Mouse (Mus musculus) embryonic facial prominence, embryonic 13.5 days (tissue): ENCODE data around the gene Sema3a. TPM values are rescaled to one million over a fixed set of nuclear protein-coding genes. Genes with fewer than 3 reads are reported as not detected.

ENCODE experiments used
- ATAC-seq: fragments of 200-750 bp; cut with Nextera tagmentation; 2 replicates; pipeline ENCODE4 v1.8.0; 2017; ENCODE audit warnings: low read depth; ENCODE audit not compliant: insufficient number of reproducible peaks, insufficient read depth, low FRiP score, low TSS enrichment
- H3K27ac ChIP-seq: fragments of 300-500 bp; sonication (generic); 2 replicates; pipeline ENCODE4 v1.5.1; 2015; ENCODE audit warnings: moderate library complexity, mild to moderate bottlenecking, inconsistent platforms
- H3K27me3 ChIP-seq: fragments of 300-500 bp; sonication (generic); 2 replicates; pipeline ENCODE4 v1.6.1; 2015; ENCODE audit warnings: mild to moderate bottlenecking, inconsistent platforms
- H3K36me3 ChIP-seq: fragments of 300-500 bp; sonication (generic); 2 replicates; pipeline ENCODE4 v1.6.1; 2015; ENCODE audit warnings: mild to moderate bottlenecking, inconsistent platforms
- H3K4me1 ChIP-seq: fragments of 300-500 bp; sonication (generic); 2 replicates; pipeline ENCODE4 v1.6.1; 2015; ENCODE audit warnings: inconsistent platforms
- H3K4me2 ChIP-seq: fragments of 300-500 bp; sonication (generic); 2 replicates; pipeline ENCODE4 v1.6.1; 2015; ENCODE audit warnings: moderate library complexity, mild to moderate bottlenecking, inconsistent platforms
- H3K4me3 ChIP-seq: fragments of 300-500 bp; sonication (generic); 2 replicates; pipeline ENCODE4 v1.5.1; 2015; ENCODE audit warnings: mild to moderate bottlenecking, inconsistent platforms
- H3K9ac ChIP-seq: fragments of 300-500 bp; sonication (generic); 2 replicates; pipeline ENCODE4 v1.6.1; 2015; ENCODE audit warnings: mild to moderate bottlenecking, inconsistent platforms
- H3K9me3 ChIP-seq: fragments of 300-500 bp; sonication (generic); 2 replicates; pipeline ENCODE4 v1.6.1; 2016; ENCODE audit warnings: inconsistent platforms
- WGBS: fragments of 180-500 bp; shearing (Covaris S2); methylation state at CpG from one replicate; pipeline ENCODE4 v1.1.7; 2015; ENCODE audit warnings: mixed read lengths; 5-methylcytosine and 5-hydroxymethylcytosine counted together
- polyA plus RNA-seq: library from polyadenylated mRNA; unstranded; fragments of >200 nt; fragmentation: Nextera tagmentation; extraction: Ambion mirVana; gene quantifications from 2 replicates; pipeline ENCODE4 v1.2.1, GENCODE M21; 2015

Gene Sema3a
- polyA plus RNA-seq, result 61.9 and 62.4 TPM in 2 replicates

DNA sequence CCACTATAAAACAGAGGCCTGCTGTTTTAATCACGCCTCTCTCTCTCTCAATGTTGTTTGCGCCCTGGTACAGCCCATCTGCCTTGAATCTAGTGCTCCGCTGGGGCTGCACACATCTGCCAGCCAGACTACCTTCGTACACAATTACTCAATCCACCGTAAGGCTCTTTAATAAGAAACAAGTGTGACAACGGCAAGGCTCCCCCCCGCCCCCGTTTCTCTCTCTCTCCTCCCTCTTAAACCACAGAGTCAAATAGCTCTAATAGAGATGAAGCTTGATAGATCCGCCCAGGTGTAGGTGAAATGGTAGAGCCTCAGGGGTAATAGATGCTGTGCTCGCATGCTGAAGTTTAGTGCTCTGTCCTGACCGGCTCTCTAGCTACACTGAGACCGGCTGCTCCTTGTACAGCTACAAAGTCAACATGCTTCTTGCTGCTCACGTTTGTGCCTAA lies at the start of gene Sema3a:
Sema3a (plus strand) TSS at position 174 of the 452 bp plus-strand sequence.
- Histone ChIP-seq H3K4me1 (peaks cover 6% of the 10 kb centered on the region; the same call in 1 of the 2 replicates), H3K4me3 (peak within 1 kb of the TSS; percentile 44), H3K4me2 (peak within 1 kb of the TSS; percentile 60), H3K36me3 (no peaks in the 10 kb centered on the region), H3K27me3 (no peaks in the 10 kb centered on the region), H3K9me3 (no peaks in the 10 kb centered on the region), H3K9ac (peak within 1 kb of the TSS; percentile 62), H3K27ac (peak within 1 kb of the TSS; percentile 89)
- peak; percentile 84 for ATAC-seq
- 5% methylated on average over 13 of the region's 13 CpGs for WGBS

DNA sequence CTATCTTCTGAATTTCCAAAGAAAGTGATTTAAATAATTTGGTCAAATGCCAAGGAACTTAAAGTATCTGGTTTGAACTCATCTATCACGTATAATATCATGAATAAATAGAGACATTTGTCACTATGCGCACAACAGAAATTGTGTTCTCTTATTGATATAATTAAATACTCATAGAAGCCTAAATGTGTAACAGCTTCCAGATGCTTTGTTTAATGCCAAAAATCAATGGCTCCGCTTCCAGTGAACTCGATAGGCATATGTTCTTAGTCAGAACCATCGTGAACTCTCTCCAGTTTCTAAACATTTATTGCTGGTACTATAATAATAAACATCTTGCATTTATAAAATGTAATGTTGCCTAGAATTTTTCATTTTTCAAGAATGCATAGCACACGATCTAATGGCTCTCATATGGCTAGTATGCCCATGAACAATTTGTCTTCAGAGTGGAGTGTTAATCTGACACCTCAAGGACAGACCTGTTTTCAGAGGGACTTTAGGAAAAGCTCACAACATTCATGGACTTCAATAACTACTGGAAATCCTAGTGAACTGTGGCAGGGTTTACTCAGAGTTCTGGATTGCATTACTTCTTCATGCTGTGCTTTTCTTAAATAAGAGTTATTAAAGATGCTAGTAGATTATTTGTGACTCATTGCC lies 40.3 kb upstream of the Sema3a start:
- H3K27me3 ChIP-seq, result no peaks in the 10 kb centered on the region
- no peak for ATAC-seq
- H3K4me1 ChIP-seq, result no peaks in the 10 kb centered on the region
- H3K9ac ChIP-seq, result no peak overlapping the region
- no peak overlapping the region for H3K4me2 ChIP-seq
- H3K27ac ChIP-seq, result no peak overlapping the region
- no peaks in the 10 kb centered on the region for H3K36me3 ChIP-seq
- WGBS, result 28% methylated on average over 6 of the region's 6 CpGs
- no peak overlapping the region for H3K4me3 ChIP-seq
- H3K9me3 ChIP-seq, result no peaks in the 10 kb centered on the region

DNA sequence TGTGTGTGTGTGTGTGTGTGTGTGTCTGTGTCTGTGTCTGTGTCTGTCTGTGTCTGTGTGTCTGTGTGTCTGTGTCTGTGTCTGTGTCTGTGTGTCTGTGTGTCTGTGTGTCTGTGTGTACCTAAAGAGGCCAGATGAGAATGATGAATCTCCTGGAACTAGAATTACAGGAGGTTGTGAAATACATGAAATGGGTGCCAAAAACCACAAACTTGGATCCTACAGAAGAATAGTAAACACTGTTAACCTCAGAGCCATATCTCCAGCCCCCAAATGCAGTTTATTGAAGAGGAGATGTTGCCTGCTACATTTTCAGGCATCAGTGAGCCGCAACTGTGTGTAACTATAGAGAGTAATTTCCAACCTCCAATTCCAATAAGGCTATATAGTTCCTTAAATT lies 34.8 kb upstream of the Sema3a start:
- no peak overlapping the region for H3K4me2 ChIP-seq
- no peaks in the 10 kb centered on the region for H3K4me1 ChIP-seq
- ATAC-seq, result no peak
- WGBS, result 82% methylated on average over 1 of the region's 1 CpGs
- H3K27ac ChIP-seq, result no peak overlapping the region
- H3K9me3 ChIP-seq, result no peaks in the 10 kb centered on the region
- H3K27me3 ChIP-seq, result no peaks in the 10 kb centered on the region
- H3K4me3 ChIP-seq, result no peak overlapping the region
- no peaks in the 10 kb centered on the region for H3K36me3 ChIP-seq
- H3K9ac ChIP-seq, result no peak overlapping the region

DNA sequence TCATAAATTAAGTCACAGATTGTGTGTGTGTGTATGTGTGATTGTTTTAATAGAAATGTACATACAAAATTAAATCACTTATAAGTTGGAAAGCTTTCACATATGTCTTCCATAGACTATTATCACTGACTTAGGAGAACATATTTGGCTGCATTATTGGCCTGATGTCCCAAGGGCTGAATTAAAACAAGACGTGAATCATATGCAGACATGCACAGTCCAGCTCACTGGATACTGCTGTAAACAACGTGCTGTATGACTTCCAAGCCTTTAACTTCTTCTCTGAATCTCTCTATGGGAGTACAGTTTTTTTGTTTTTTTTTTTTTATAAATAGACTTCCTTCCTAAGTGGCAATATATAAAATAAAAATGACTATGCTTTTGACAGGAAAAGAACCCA lies 15.7 kb upstream of the Sema3a start:
- no peaks in the 10 kb centered on the region for H3K36me3 ChIP-seq
- 31% methylated on average over 2 of the region's 2 CpGs for WGBS
- no peak overlapping the region for H3K9ac ChIP-seq
- H3K4me1 ChIP-seq, result no peaks in the 10 kb centered on the region
- ATAC-seq, result no peak
- no peak overlapping the region for H3K27ac ChIP-seq
- H3K4me3 ChIP-seq, result no peak overlapping the region
- no peaks in the 10 kb centered on the region for H3K27me3 ChIP-seq
- H3K9me3 ChIP-seq, result no peaks in the 10 kb centered on the region
- no peak overlapping the region for H3K4me2 ChIP-seq

DNA sequence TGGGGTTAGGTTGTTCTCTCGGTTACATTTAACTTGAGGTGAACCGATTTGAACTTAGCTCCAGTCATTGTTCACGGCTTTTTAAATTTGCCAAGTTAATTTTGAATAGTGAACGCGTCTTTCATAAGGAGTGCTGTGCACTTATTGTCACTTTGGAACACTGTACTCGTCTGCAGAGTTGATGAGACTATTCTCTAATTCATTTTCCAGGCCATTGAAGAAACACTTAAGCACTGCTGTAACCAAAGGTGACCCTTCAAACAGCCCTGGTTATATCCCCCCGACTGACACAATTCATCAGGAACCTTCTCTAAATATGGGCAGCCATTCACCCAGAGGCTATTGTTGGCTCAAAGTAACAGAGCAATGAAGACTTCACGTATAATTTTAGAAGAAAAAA lies 8.0 kb upstream of the Sema3a start:
- H3K4me1 ChIP-seq, result peaks cover 4% of the 10 kb centered on the region; the same call in 1 of the 2 replicates
- 74% methylated on average over 8 of the region's 8 CpGs for WGBS
- no peak overlapping the region for H3K27ac ChIP-seq
- no peak overlapping the region for H3K4me3 ChIP-seq
- H3K4me2 ChIP-seq, result no peak overlapping the region
- H3K9me3 ChIP-seq, result no peaks in the 10 kb centered on the region
- no peak overlapping the region for H3K9ac ChIP-seq
- no peaks in the 10 kb centered on the region for H3K36me3 ChIP-seq
- no peak for ATAC-seq
- no peaks in the 10 kb centered on the region for H3K27me3 ChIP-seq

DNA sequence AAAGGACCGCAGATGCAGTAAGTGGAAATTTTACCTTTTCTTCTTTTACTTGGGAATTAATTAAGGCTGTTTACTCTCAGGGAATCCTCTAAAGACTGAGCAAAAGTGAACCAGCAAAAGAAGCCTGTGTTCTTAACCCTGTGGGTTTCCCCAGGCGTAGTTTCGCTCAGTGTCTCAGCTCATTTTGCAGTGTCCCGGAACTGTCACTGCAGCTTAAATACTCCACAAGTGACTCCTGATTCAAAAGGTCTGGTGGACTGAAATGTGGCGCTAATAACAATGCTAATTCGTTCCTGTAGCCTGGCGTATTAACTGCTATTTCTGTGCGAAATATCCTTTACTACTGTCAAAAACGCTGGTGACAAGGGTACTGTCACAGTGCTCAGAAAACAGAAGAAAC lies 543 bp downstream of the Sema3a start:
- Histone ChIP-seq H3K9me3 (no peaks in the 10 kb centered on the region), H3K9ac (peak overlapping the region; percentile 62), H3K27me3 (no peaks in the 10 kb centered on the region), H3K4me3 (peak overlapping the region; percentile 44), H3K36me3 (no peaks in the 10 kb centered on the region), H3K4me1 (peaks cover 6% of the 10 kb centered on the region; the same call in 1 of the 2 replicates), H3K4me2 (peak overlapping the region; percentile 60), H3K27ac (peak overlapping the region; percentile 89)
- ATAC-seq, result no peak
- 7% methylated on average over 9 of the region's 9 CpGs for WGBS

DNA sequence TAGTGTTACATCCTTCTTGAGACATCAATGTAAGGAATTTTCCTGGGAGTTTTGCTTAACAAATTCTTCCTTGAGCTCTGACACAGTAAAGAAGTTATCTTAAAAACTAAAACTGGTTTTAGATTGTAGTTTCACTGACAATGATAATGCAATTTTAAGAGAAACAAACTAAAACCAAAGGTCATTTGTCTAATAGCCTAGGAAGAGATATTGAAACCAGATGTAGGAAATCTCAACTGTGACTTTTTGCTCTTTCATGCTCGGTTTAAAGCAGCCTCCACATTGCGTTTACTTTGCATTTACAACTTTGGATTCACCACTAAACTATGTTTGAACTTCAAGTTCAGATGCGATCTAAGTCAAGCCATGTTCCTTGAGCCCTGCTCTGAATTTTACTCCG lies 982 bp downstream of the Sema3a start:
- H3K4me1 ChIP-seq, result peaks cover 6% of the 10 kb centered on the region; the same call in 1 of the 2 replicates
- no peaks in the 10 kb centered on the region for H3K27me3 ChIP-seq
- peak overlapping the region; percentile 62; the same call in 1 of the 2 replicates for H3K9ac ChIP-seq
- 11% methylated on average over 4 of the region's 4 CpGs for WGBS
- no peaks in the 10 kb centered on the region for H3K36me3 ChIP-seq
- peak overlapping the region; percentile 89 for H3K27ac ChIP-seq
- peak overlapping the region; percentile 60 for H3K4me2 ChIP-seq
- H3K4me3 ChIP-seq, result peak overlapping the region; percentile 44
- ATAC-seq, result no peak
- H3K9me3 ChIP-seq, result no peaks in the 10 kb centered on the region

DNA sequence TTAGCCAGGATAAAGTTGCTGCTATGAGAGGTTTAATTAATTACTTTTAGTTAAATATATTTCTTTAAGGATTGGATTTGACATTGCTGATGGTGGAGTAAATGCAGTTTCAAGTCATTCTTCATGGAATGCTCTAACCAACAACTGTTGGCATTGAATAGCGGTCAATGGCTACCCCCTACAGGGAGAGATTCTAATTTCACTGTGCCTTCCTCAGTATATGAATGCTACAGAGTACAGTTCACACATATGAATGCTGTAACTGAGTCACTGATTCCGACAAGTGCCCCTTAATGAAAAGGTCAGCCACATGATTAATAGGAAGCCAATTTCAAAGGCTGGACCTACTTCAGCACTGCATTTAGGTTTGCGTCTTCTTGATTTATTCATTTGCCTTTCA lies 1.9 kb downstream of the Sema3a start:
- Histone ChIP-seq H3K4me2 (peak overlapping the region; percentile 60), H3K9ac (no peak overlapping the region), H3K4me1 (peaks cover 6% of the 10 kb centered on the region; the same call in 1 of the 2 replicates), H3K27me3 (no peaks in the 10 kb centered on the region), H3K36me3 (no peaks in the 10 kb centered on the region), H3K9me3 (no peaks in the 10 kb centered on the region), H3K27ac (peak overlapping the region; percentile 28; the same call in 1 of the 2 replicates), H3K4me3 (peak overlapping the region; percentile 44)
- 46% methylated on average over 3 of the region's 3 CpGs for WGBS
- ATAC-seq, result no peak

DNA sequence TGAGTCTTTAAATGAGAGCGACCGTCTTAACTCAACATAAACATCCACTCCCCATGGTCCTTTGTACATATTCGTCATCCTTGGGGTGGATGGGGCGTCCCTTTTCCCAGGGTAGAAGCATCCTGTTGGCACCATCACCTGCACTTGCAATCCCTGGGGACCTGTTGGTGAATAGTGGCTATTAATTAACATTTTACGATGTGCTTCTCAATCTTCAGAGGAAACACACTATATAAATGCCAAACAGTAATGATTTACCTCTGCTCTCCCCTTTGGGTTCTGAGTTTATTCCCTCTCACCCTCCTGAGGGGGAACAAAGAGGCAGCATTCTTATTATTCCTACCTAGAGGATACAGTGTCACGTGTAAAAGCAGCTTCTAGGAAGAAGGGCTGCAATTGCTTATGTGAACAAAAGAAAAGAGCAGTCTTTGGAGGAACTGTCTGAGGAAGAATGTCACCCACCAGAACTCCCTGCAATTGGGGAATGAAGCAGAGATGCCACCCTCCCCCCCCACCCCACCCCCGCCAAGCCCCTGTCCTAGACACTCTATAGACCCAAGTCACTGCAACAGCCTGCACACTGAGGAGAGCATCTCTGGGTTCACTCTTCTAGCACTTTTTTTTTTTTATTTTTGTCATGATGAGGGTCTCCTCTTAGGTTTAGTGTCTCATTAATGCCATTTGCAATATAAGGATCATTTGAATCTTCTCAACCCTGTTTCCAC lies 19.7 kb downstream of the Sema3a start:
- Histone ChIP-seq H3K9me3 (no peaks in the 10 kb centered on the region), H3K36me3 (no peaks in the 10 kb centered on the region), H3K4me1 (no peaks in the 10 kb centered on the region), H3K9ac (no peak overlapping the region), H3K4me2 (no peak overlapping the region), H3K4me3 (no peak overlapping the region), H3K27me3 (no peaks in the 10 kb centered on the region), H3K27ac (no peak overlapping the region)
- 74% methylated on average over 7 of the region's 7 CpGs for WGBS
- no peak for ATAC-seq

DNA sequence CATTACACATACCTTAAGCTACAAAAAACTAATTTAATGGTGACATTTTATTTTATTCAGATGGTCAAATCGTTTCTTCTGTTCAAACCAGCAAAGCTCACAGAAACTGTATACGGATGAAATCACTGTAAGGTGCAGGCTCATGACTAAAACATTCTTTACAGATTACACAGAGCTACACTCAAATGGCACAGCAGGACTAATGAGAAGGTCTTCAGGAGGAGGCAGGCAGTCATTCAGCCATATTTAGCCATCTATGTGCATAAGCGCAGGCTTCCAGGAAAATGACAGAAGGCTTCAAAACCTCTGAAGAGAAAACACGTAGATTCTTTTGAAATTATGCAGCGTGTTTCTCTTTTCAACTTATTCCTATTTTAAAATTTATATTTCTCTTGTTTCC lies 24.7 kb downstream of the Sema3a start:
- ATAC-seq, result no peak
- Histone ChIP-seq H3K9me3 (no peaks in the 10 kb centered on the region), H3K4me3 (no peak overlapping the region), H3K36me3 (no peaks in the 10 kb centered on the region), H3K4me2 (no peak overlapping the region), H3K4me1 (peaks cover 3% of the 10 kb centered on the region; the same call in 1 of the 2 replicates), H3K27ac (no peak overlapping the region), H3K9ac (no peak overlapping the region), H3K27me3 (no peaks in the 10 kb centered on the region)
- WGBS, result 69% methylated on average over 5 of the region's 5 CpGs

DNA sequence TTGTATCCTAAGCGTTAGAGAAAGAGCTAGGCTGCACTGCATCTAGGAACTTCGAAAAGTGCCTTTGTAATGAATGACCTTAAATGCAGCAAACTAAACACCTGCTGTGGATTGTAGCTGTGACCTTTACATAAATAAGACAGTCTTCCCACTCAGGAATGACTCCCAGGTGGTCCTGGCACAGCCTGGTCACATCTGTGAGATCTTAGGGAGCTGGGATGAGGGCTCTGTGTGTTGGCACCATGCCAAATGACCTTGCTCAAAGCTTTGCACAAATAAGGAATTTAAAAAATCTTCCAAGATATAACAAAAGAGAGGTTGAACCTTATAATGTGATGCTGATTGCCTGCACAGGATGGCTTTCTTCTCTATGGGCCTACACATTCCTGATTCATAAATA lies 25.8 kb downstream of the Sema3a start:
- H3K4me3 ChIP-seq, result no peak overlapping the region
- WGBS, result 69% methylated on average over 2 of the region's 2 CpGs
- H3K27ac ChIP-seq, result no peak overlapping the region
- H3K4me2 ChIP-seq, result no peak overlapping the region
- no peaks in the 10 kb centered on the region for H3K36me3 ChIP-seq
- no peak for ATAC-seq
- no peak overlapping the region for H3K9ac ChIP-seq
- no peaks in the 10 kb centered on the region for H3K27me3 ChIP-seq
- H3K9me3 ChIP-seq, result no peaks in the 10 kb centered on the region
- H3K4me1 ChIP-seq, result peaks cover 3% of the 10 kb centered on the region; the same call in 1 of the 2 replicates
